Mouse (Mus musculus) neural tube, embryonic 12.5 days (tissue): ENCODE results near the gene Pkig. TPM values are rescaled to one million over a fixed set of nuclear protein-coding genes. Genes with fewer than 3 reads are reported as not detected.

Experiments used
- ATAC-seq: fragments of 200-750 bp; cut with Nextera tagmentation; 2 replicates; pipeline ENCODE4 v1.8.0; 2017; ENCODE audit warnings: low read depth, mild to moderate bottlenecking, moderate TSS enrichment, moderate library complexity; ENCODE audit not compliant: low FRiP score
- H3K27ac ChIP-seq: fragments of 300-500 bp; sonication (generic); 2 replicates; pipeline ENCODE4 v1.5.1; 2016
- H3K27me3 ChIP-seq: fragments of 300-500 bp; sonication (generic); replicated peaks from 2 replicates; pipeline ENCODE4 v1.6.1; 2016; ENCODE audit warnings: mild to moderate bottlenecking
- H3K36me3 ChIP-seq: fragments of 300-500 bp; sonication (generic); 2 replicates; pipeline ENCODE4 v1.6.1; 2016; ENCODE audit warnings: mild to moderate bottlenecking
- H3K4me1 ChIP-seq: fragments of 300-500 bp; sonication (generic); 2 replicates; pipeline ENCODE4 v1.6.1; 2016
- H3K4me2 ChIP-seq: fragments of 300-500 bp; sonication (generic); replicated peaks from 2 replicates; pipeline ENCODE4 v1.6.1; 2016; ENCODE audit warnings: mild to moderate bottlenecking
- H3K4me3 ChIP-seq: fragments of 300-500 bp; sonication (generic); 2 replicates; pipeline ENCODE4 v1.5.1; 2016
- H3K9ac ChIP-seq: fragments of 300-500 bp; sonication (generic); 2 replicates; pipeline ENCODE4 v1.6.1; 2016; ENCODE audit warnings: mild to moderate bottlenecking
- H3K9me3 ChIP-seq: fragments of 300-500 bp; sonication (generic); 2 replicates; pipeline ENCODE4 v1.6.1; 2016; ENCODE audit warnings: mild to moderate bottlenecking
- WGBS: fragments of 180-500 bp; shearing (Covaris S2); methylation state at CpG from one replicate; pipeline ENCODE4 v1.1.7; 2016; 5-methylcytosine and 5-hydroxymethylcytosine counted together
- polyA plus RNA-seq: library from polyadenylated mRNA; unstranded; fragments of >200 nt; fragmentation: Nextera tagmentation; extraction: Ambion mirVana; gene quantifications from 2 replicates; pipeline ENCODE4 v1.2.1, GENCODE M21; 2016

Gene Pkig
- polyA plus RNA-seq = 123 and 124 TPM in 2 replicates

GRCm38 (mm10) chr2:163657975-163658886, at the start of gene Pkig:
Gene Pkig (plus strand): TSS chr2:163658386.
- WGBS = under 1% methylated on average over 71 of the region's 71 CpGs
- Histone ChIP-seq H3K4me3 (peak within 1 kb of the TSS; percentile 82), H3K4me1 (peaks cover 17% of the 10 kb centered on the region), H3K4me2 (peak within 1 kb of the TSS; percentile 59), H3K27me3 (no peaks in the 10 kb centered on the region), H3K9ac (peak within 1 kb of the TSS; percentile 78), H3K27ac (no peak within 1 kb of the TSS), H3K9me3 (no peaks in the 10 kb centered on the region), H3K36me3 (no peaks in the 10 kb centered on the region)
- peak; percentile 92 for ATAC-seq

GRCm38 (mm10) chr2:163609281-163609975, 48.8 kb upstream of the Pkig start:
- Histone ChIP-seq H3K9me3 (no peaks in the 10 kb centered on the region), H3K27ac (no peak overlapping the region), H3K9ac (no peak overlapping the region), H3K4me2 (no peak overlapping the region), H3K4me1 (no peaks in the 10 kb centered on the region), H3K4me3 (no peak overlapping the region), H3K36me3 (peaks cover 38% of the 10 kb centered on the region), H3K27me3 (no peaks in the 10 kb centered on the region)
- no peak for ATAC-seq
- 86% methylated on average over 12 of the region's 12 CpGs for WGBS

GRCm38 (mm10) chr2:163611176-163611575, 47.0 kb upstream of the Pkig start:
- H3K4me1 ChIP-seq = no peaks in the 10 kb centered on the region
- no peak for ATAC-seq
- no peaks in the 10 kb centered on the region for H3K9me3 ChIP-seq
- no peak overlapping the region for H3K9ac ChIP-seq
- no peak overlapping the region for H3K4me3 ChIP-seq
- 85% methylated on average over 9 of the region's 9 CpGs for WGBS
- H3K36me3 ChIP-seq = peaks cover 55% of the 10 kb centered on the region
- H3K27me3 ChIP-seq = no peaks in the 10 kb centered on the region
- no peak overlapping the region for H3K4me2 ChIP-seq
- no peak overlapping the region for H3K27ac ChIP-seq

GRCm38 (mm10) chr2:163613206-163613605, 45.0 kb upstream of the Pkig start:
- H3K27ac ChIP-seq = no peak overlapping the region
- 96% methylated on average over 5 of the region's 5 CpGs for WGBS
- H3K4me1 ChIP-seq = no peaks in the 10 kb centered on the region
- H3K27me3 ChIP-seq = no peaks in the 10 kb centered on the region
- H3K4me2 ChIP-seq = no peak overlapping the region
- H3K36me3 ChIP-seq = peaks cover 68% of the 10 kb centered on the region
- no peaks in the 10 kb centered on the region for H3K9me3 ChIP-seq
- ATAC-seq = no peak
- no peak overlapping the region for H3K9ac ChIP-seq
- no peak overlapping the region for H3K4me3 ChIP-seq

GRCm38 (mm10) chr2:163613990-163614389, 44.2 kb upstream of the Pkig start:
- Histone ChIP-seq H3K4me3 (no peak overlapping the region), H3K9me3 (no peaks in the 10 kb centered on the region), H3K4me2 (no peak overlapping the region), H3K9ac (no peak overlapping the region), H3K4me1 (no peaks in the 10 kb centered on the region), H3K27me3 (no peaks in the 10 kb centered on the region), H3K27ac (no peak overlapping the region), H3K36me3 (peaks cover 75% of the 10 kb centered on the region)
- ATAC-seq = no peak
- 92% methylated on average over 4 of the region's 4 CpGs for WGBS

- Histone ChIP-seq H3K27ac (no peak overlapping the region), H3K27me3 (no peaks in the 10 kb centered on the region), H3K4me1 (no peaks in the 10 kb centered on the region), H3K9ac (no peak overlapping the region), H3K4me3 (no peak overlapping the region), H3K36me3 (peaks cover 79% of the 10 kb centered on the region), H3K4me2 (no peak overlapping the region), H3K9me3 (no peaks in the 10 kb centered on the region)
- ATAC-seq = no peak
- WGBS = 89% methylated on average over 9 of the region's 9 CpGs
Observed at GRCm38 (mm10) chr2:163615401-163615800, 42.8 kb upstream of the Pkig start.

GRCm38 (mm10) chr2:163615906-163616651, 42.1 kb upstream of the Pkig start:
- H3K4me2 ChIP-seq = no peak overlapping the region
- no peaks in the 10 kb centered on the region for H3K27me3 ChIP-seq
- no peak for ATAC-seq
- no peak overlapping the region for H3K9ac ChIP-seq
- no peaks in the 10 kb centered on the region for H3K9me3 ChIP-seq
- H3K27ac ChIP-seq = no peak overlapping the region
- WGBS = 91% methylated on average over 4 of the region's 4 CpGs
- H3K4me3 ChIP-seq = no peak overlapping the region
- no peaks in the 10 kb centered on the region for H3K4me1 ChIP-seq
- peaks cover 86% of the 10 kb centered on the region for H3K36me3 ChIP-seq

GRCm38 (mm10) chr2:163616652-163617227, 41.4 kb upstream of the Pkig start:
- Histone ChIP-seq H3K9ac (no peak overlapping the region), H3K4me2 (no peak overlapping the region), H3K4me1 (no peaks in the 10 kb centered on the region), H3K27ac (no peak overlapping the region), H3K27me3 (no peaks in the 10 kb centered on the region), H3K4me3 (no peak overlapping the region), H3K9me3 (no peaks in the 10 kb centered on the region), H3K36me3 (peaks cover 89% of the 10 kb centered on the region)
- 84% methylated on average over 3 of the region's 3 CpGs for WGBS
- no peak for ATAC-seq

- H3K27ac ChIP-seq = no peak overlapping the region
- H3K4me2 ChIP-seq = no peak overlapping the region
- peaks cover 85% of the 10 kb centered on the region for H3K36me3 ChIP-seq
- ATAC-seq = no peak
- 83% methylated on average over 3 of the region's 3 CpGs for WGBS
- H3K9me3 ChIP-seq = no peaks in the 10 kb centered on the region
- no peaks in the 10 kb centered on the region for H3K27me3 ChIP-seq
- no peak overlapping the region for H3K4me3 ChIP-seq
- no peak overlapping the region for H3K9ac ChIP-seq
- no peaks in the 10 kb centered on the region for H3K4me1 ChIP-seq
Observed at GRCm38 (mm10) chr2:163617232-163617863, 40.8 kb upstream of the Pkig start.

- ATAC-seq = no peak
- H3K36me3 ChIP-seq = peaks cover 86% of the 10 kb centered on the region
Observed at GRCm38 (mm10) chr2:163617874-163618273, 40.3 kb upstream of the Pkig start.

GRCm38 (mm10) chr2:163620451-163620850, 37.7 kb upstream of the Pkig start:
- H3K4me3 ChIP-seq = no peak overlapping the region
- no peaks in the 10 kb centered on the region for H3K27me3 ChIP-seq
- WGBS = 92% methylated on average over 8 of the region's 8 CpGs
- ATAC-seq = no peak
- H3K4me2 ChIP-seq = no peak overlapping the region
- no peak overlapping the region for H3K9ac ChIP-seq
- H3K27ac ChIP-seq = no peak overlapping the region
- peaks cover 79% of the 10 kb centered on the region for H3K36me3 ChIP-seq
- no peaks in the 10 kb centered on the region for H3K9me3 ChIP-seq
- no peaks in the 10 kb centered on the region for H3K4me1 ChIP-seq

More at GRCm38 (mm10) chr2:163617874-163618273, 40.3 kb upstream of the Pkig start:
- no peak overlapping the region for H3K4me2 ChIP-seq
- no peak overlapping the region for H3K9ac ChIP-seq
- H3K27me3 ChIP-seq = no peaks in the 10 kb centered on the region
- no peaks in the 10 kb centered on the region for H3K4me1 ChIP-seq
- H3K27ac ChIP-seq = no peak overlapping the region
- 94% methylated on average over 4 of the region's 4 CpGs for WGBS
- H3K9me3 ChIP-seq = no peaks in the 10 kb centered on the region
- H3K4me3 ChIP-seq = no peak overlapping the region
